Mouse (Mus musculus) spleen, postnatal 4 days (tissue): ENCODE measurements around the gene Olfr1423.
A peak's percentile ranks its signal among the peaks of the same experiment; 100 is the strongest.
"Not testable (repeated sequence)": the region's sequence is repeated elsewhere in the genome, so short reads cannot be mapped to it uniquely, and the experiment has no call there.

Experiments
- DNase-seq, 2 experiments: peaks; one replicate each; pipeline ENCODE4 v3.0.0; 2022; ENCODE audit warnings: low spot score in 2 of 2

The Olfr1423 gene

GRCm38 (mm10) chr19:12041217-12041616, at the start of gene Olfr1423:
TSS of gene Olfr1423 (minus strand) at chr19:12041317.
- DNase-seq = no peak

- not testable (repeated sequence) for DNase-seq
Measured at GRCm38 (mm10) chr19:12077631-12078030, 36.5 kb upstream of the Olfr1423 start, which contains the start of gene Olfr1425. TSS of gene Olfr1425 (minus strand) at chr19:12077731.

- DNase-seq = not testable (repeated sequence)
Measured at GRCm38 (mm10) chr19:12069546-12069945, 28.4 kb upstream of the Olfr1423 start.

GRCm38 (mm10) chr19:12067806-12068205, 26.7 kb upstream of the Olfr1423 start:
- not testable (repeated sequence) for DNase-seq

GRCm38 (mm10) chr19:12062582-12062981, 21.5 kb upstream of the Olfr1423 start, which contains the start of gene Olfr1424:
TSS of gene Olfr1424 (minus strand) at chr19:12062682.
- DNase-seq = not testable (repeated sequence)

GRCm38 (mm10) chr19:12043163-12043562, 2.0 kb upstream of the Olfr1423 start:
- DNase-seq = no peak

GRCm38 (mm10) chr19:12037727-12038126, 3.4 kb downstream of the Olfr1423 start:
- DNase-seq = no peak

- DNase-seq = no peak
Measured at GRCm38 (mm10) chr19:12026606-12027005, 14.5 kb downstream of the Olfr1423 start.

- no peak for DNase-seq
Measured at GRCm38 (mm10) chr19:12025333-12025732, 15.8 kb downstream of the Olfr1423 start.

GRCm38 (mm10) chr19:12024149-12024548, 17.0 kb downstream of the Olfr1423 start:
- DNase-seq = no peak

GRCm38 (mm10) chr19:12016192-12016591, 24.9 kb downstream of the Olfr1423 start:
- DNase-seq = no peak

- DNase-seq = no peak
Measured at GRCm38 (mm10) chr19:12015708-12016107, 25.4 kb downstream of the Olfr1423 start.

- DNase-seq = peak; percentile 40 to 73
Measured at GRCm38 (mm10) chr19:12013228-12013627, 27.9 kb downstream of the Olfr1423 start.

- DNase-seq = no peak
Measured at GRCm38 (mm10) chr19:12012615-12013014, 28.5 kb downstream of the Olfr1423 start.

- DNase-seq = peak; percentile 88 to 94
Measured at GRCm38 (mm10) chr19:12011560-12012556, 29.3 kb downstream of the Olfr1423 start.

- DNase-seq = peak; percentile 71 to 83
Measured at GRCm38 (mm10) chr19:12010916-12011559, 30.1 kb downstream of the Olfr1423 start.

GRCm38 (mm10) chr19:12010281-12010771, 30.8 kb downstream of the Olfr1423 start:
- peak; percentile 47 to 77 for DNase-seq

GRCm38 (mm10) chr19:12009501-12010280, 31.4 kb downstream of the Olfr1423 start:
- peak; percentile 71 to 81 for DNase-seq

GRCm38 (mm10) chr19:12008410-12009380, 32.4 kb downstream of the Olfr1423 start:
- DNase-seq = no peak
